Mouse (Mus musculus): Measurements from ENCODE around the gene Cdh13. TPM values are rescaled to one million over a fixed set of nuclear protein-coding genes. Genes with fewer than 3 reads are reported as not detected.

The Cdh13 gene
- 4.3 and 4.6 TPM in 2 replicates for polyA plus RNA-seq (2015; fragmentation: Nextera tagmentation; extraction: Ambion mirVana)

DNA sequence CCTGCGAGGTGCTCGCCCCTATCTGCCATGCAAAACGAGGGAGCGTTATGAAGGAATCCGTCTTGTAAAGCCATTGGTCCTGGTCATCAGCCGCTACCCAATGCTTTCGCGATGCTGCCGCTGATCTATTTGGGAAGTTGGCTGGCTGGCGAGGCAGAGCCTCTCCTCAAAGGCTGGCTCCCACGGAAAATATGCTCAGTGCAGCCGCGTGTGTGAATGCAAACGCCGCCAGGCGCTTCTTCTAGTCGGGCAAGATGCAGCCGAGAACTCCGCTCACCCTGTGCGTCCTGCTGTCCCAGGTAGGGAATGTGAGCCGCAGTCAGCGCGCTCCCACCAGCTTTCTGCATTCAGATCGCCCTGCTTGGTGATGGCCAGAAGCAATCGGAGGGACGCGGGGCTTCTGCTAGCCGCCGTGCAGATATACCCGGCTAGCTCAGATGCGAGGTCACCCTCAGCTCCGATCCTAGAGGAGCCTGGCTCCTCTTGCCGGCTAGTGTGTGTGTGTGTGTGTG lies at the start of gene Cdh13:
Cdh13 (plus strand) TSS at position 134 of the 512 bp plus-strand sequence.

GRCm38 (mm10) chr8:119344190-119344856 lies 1060.8 kb downstream of the Cdh13 start, which contains the start of gene Hsbp1:
TSS of gene Hsbp1 (plus strand) at chr8:119344488.

